Mouse (Mus musculus): ENCODE results near the gene Tbc1d24. TPM values are rescaled to one million over a fixed set of nuclear protein-coding genes. Genes with fewer than 3 reads are reported as not detected.
A peak's percentile ranks its signal among the peaks of the same experiment; 100 is the strongest.

The Tbc1d24 gene
- total and polyA plus RNA-seq, 2 experiments from 2014 or later: 23.5 to 113 TPM

DNA sequence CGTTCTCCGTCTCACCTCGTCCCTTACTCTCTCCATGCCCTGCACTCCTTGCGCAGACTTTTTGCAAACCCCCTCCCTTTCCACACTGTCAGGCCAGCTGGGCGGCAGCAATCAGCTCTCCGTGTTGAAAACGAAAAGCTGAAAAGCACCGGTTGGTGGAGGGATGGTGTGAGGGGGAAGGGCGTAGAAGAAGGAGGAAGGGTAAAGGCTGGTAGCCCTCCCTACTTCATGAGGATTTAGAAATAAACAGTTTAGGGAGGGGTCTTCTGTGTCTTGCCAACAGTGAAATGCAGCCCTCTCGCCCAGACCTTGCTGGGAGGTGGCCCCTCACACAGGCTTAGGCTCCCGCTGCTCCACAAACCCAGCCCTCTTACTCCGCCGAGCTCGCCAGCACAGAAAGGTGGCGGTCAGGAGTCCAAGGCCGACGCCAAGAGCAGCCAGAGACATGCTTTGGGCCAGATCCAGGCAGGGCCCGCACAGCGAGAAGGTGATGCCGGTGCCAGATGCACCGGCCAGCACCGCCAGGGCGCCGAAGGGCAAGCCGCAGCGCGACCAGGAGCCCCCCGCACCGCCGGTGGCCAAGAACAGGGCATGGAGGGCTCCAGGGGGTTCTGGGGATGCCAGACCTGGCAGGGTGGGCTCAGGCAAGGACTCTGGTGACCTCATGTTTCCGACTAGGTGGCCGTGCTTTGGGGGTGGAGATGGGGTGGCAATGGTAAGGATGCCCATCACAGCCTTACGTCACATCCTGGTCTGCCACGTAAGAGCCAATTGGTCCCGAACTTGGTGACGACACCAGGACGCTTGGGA, 6.5 kb upstream of the Tbc1d24 start:
- Histone ChIP-seq H3K4me2 (ENCODE audit: low read depth) (peak overlapping the region; percentile 100), H3K4me3 (ENCODE audit: low read depth, low read length) (peak overlapping the region; percentile 55), H3K9me3 (ENCODE audit: low read length) (no peaks in the 10 kb centered on the region), H3K27me3 (ENCODE audit: insufficient read depth, low read length) (no peaks in the 10 kb centered on the region), H3K9ac (peak overlapping the region; percentile 85), H3K27ac (ENCODE audit: low read depth, low read length) (peak overlapping the region; percentile 87), H3K4me1 (ENCODE audit: insufficient read depth) (peaks cover 37% of the 10 kb centered on the region), H3K36me3 (ENCODE audit: insufficient read depth) (peaks cover 17% of the 10 kb centered on the region)
- 1% methylated on average over 37 of the region's 37 CpGs for WGBS
- DNase-seq (peak; percentile 94), ATAC-seq (peak; percentile 87)
- no peak; the same call in 1 of the 2 replicates for TF ChIP-seq CTCF (IDR thresholded peaks at IDR 0.05; ENCODE audit: low read depth)

DNA sequence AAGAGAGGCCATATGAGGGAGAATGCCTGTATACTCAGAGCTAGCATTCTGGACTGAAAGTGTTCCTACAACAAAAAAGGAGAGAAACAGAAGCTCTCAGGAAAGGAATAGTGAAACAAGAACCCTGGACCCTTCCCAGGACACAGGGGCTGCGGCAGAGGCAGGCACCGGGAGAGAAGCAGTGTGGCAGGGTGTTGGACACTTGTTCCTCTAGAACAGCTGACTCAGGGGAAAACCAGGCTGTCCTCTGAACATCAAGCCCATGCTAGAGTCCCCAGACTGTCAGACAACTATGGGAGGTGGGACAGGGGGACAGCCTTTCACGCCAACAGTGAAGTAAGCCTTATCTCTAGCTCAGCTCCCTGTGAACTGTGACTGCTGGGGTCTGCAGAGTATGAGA, 5.2 kb upstream of the Tbc1d24 start:
- Histone ChIP-seq H3K27ac (ENCODE audit: low read depth, low read length) (0 out of 2 replicates have a peak overlapping the region, but pooled peaks have one; percentile 87), H3K9ac (no peak overlapping the region), H3K27me3 (ENCODE audit: insufficient read depth, low read length) (no peaks in the 10 kb centered on the region), H3K4me1 (ENCODE audit: insufficient read depth) (peaks cover 48% of the 10 kb centered on the region), H3K4me2 (ENCODE audit: low read depth) (0 out of 2 replicates have a peak overlapping the region, but pooled peaks have one; percentile 100), H3K9me3 (ENCODE audit: low read length) (no peaks in the 10 kb centered on the region), H3K36me3 (ENCODE audit: insufficient read depth) (peaks cover 5% of the 10 kb centered on the region; the same call in 1 of the 2 replicates), H3K4me3 (ENCODE audit: low read depth, low read length) (no peak overlapping the region)
- TF ChIP-seq CTCF (IDR thresholded peaks at IDR 0.05; ENCODE audit: low read depth): no peak
- no peak for ATAC-seq
- 86% methylated on average over 3 of the region's 3 CpGs for WGBS
- DNase-seq: no peak

DNA sequence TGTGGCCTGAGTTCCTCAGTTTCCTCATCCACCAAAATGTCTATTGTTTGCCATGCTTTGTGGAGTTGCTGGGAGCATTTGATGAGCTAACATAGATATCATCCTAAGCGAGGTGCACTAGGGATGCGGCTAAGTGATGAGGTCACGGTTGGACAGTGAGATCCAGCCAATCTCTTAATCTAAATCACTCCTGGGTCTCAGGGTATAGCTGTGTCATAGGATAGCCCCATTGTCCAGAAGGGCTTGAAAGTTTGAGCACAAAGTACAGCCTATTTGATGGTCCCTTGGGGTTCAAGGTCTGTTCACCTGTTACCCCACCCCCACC, 4.5 kb upstream of the Tbc1d24 start:
- no peak overlapping the region for H3K9ac ChIP-seq
- peaks cover 49% of the 10 kb centered on the region for H3K4me1 ChIP-seq (ENCODE audit: insufficient read depth)
- H3K27me3 ChIP-seq (ENCODE audit: insufficient read depth, low read length): no peaks in the 10 kb centered on the region
- DNase-seq (no peak), ATAC-seq (no peak)
- peak overlapping the region; percentile 97; the same call in 1 of the 2 replicates for H3K4me2 ChIP-seq (ENCODE audit: low read depth)
- 65% methylated on average over 3 of the region's 3 CpGs for WGBS
- no peak for TF ChIP-seq CTCF (IDR thresholded peaks at IDR 0.05; ENCODE audit: low read depth)
- H3K27ac ChIP-seq (ENCODE audit: low read depth, low read length): no peak overlapping the region
- H3K36me3 ChIP-seq (ENCODE audit: insufficient read depth): no peaks in the 10 kb centered on the region
- peak overlapping the region; percentile 52; the same call in 1 of the 2 replicates for H3K4me3 ChIP-seq (ENCODE audit: low read depth, low read length)
- H3K9me3 ChIP-seq (ENCODE audit: low read length): no peaks in the 10 kb centered on the region

DNA sequence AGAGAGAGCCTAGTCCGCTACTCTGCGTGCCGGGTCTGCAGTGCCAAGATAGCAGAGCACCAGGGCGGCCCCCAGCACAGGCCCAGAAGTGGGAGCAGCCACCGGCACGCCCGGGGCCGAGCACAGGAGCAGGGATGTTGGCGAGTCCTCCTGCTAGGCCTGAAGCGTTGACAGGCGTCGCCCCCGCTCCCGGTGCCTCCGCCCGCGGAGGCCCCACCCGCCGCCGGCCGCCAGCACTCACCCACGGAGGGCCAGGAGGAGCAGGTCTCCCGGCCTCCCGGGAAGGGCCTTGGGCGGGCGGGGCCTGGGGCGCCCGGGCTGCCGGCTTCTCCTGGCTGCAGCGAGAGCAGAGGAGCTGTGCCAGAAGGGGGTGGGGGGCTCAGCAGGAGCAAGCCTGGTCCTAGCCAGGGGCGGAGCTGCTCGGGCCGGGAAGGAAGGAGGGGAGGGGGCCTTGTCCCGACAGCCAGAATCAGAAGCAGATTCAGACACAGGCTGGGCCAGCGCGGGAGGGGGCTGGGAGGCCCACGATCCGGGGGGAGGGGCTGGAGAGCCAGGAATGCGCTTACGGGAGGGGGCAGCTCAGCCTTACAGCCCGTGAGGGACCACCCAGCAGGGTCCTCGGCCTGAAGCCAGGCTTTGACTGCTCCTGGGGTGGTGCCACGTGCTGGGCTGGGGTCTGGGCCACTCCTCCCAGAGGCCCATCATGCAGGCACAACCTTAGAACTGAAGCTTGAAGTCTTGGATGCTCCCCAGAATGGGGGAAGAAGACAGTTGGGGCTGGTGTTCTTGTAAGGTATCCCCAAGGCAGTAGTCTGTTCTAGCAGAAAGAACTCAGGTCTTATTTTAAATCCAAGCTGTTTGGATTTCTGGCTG, 3.9 kb upstream of the Tbc1d24 start, which contains the start of gene Ntn3:
Ntn3 (minus strand) TSS at position 489 of the 873 bp plus-strand sequence.
- DNase-seq (peak; percentile 75), ATAC-seq (peak; percentile 11)
- peak within 1 kb of the TSS; percentile 81 for H3K9ac ChIP-seq
- peak within 1 kb of the TSS; percentile 52 for H3K4me3 ChIP-seq (ENCODE audit: low read depth, low read length)
- H3K27ac ChIP-seq (ENCODE audit: low read depth, low read length): peak within 1 kb of the TSS; percentile 77
- H3K27me3 ChIP-seq (ENCODE audit: insufficient read depth, low read length): no peaks in the 10 kb centered on the region
- TF ChIP-seq CTCF (IDR thresholded peaks at IDR 0.05; ENCODE audit: low read depth): no peak
- WGBS: under 1% methylated on average over 33 of the region's 43 CpGs
- no peaks in the 10 kb centered on the region for H3K36me3 ChIP-seq (ENCODE audit: insufficient read depth)
- H3K4me1 ChIP-seq (ENCODE audit: insufficient read depth): peaks cover 55% of the 10 kb centered on the region
- H3K9me3 ChIP-seq (ENCODE audit: low read length): no peaks in the 10 kb centered on the region
- peak within 1 kb of the TSS; percentile 97 for H3K4me2 ChIP-seq (ENCODE audit: low read depth)

DNA sequence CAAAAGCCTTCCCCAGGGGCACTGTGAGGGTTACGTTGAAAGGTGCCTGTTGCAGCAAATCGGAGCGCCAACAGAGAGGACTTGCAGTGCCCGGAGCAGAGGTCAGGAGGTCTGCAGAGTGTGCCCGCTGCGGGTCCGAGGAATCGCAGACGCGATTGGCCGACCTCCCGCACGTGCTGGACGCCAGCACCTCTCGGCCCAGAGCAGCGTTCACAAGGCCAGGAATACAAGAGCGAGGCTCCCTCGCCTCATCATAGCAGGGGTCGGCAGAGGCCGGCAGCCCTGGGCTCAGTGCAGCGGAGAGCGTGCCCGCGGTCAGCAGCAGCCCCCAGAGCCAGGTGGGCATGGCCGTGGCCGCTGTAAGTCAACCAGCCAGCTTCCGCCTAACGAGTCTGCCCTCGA, 3.3 kb upstream of the Tbc1d24 start:
- Histone ChIP-seq H3K4me3 (ENCODE audit: low read depth, low read length) (peak overlapping the region; percentile 52), H3K27ac (ENCODE audit: low read depth, low read length) (peak overlapping the region; percentile 77), H3K27me3 (ENCODE audit: insufficient read depth, low read length) (no peaks in the 10 kb centered on the region), H3K4me1 (ENCODE audit: insufficient read depth) (peaks cover 58% of the 10 kb centered on the region), H3K4me2 (ENCODE audit: low read depth) (peak overlapping the region; percentile 97), H3K9ac (peak overlapping the region; percentile 81), H3K36me3 (ENCODE audit: insufficient read depth) (no peaks in the 10 kb centered on the region), H3K9me3 (ENCODE audit: low read length) (no peaks in the 10 kb centered on the region)
- ATAC-seq (no peak), DNase-seq (no peak)
- TF ChIP-seq CTCF (IDR thresholded peaks at IDR 0.05; ENCODE audit: low read depth): no peak
- WGBS: 3% methylated on average over 29 of the region's 29 CpGs

DNA sequence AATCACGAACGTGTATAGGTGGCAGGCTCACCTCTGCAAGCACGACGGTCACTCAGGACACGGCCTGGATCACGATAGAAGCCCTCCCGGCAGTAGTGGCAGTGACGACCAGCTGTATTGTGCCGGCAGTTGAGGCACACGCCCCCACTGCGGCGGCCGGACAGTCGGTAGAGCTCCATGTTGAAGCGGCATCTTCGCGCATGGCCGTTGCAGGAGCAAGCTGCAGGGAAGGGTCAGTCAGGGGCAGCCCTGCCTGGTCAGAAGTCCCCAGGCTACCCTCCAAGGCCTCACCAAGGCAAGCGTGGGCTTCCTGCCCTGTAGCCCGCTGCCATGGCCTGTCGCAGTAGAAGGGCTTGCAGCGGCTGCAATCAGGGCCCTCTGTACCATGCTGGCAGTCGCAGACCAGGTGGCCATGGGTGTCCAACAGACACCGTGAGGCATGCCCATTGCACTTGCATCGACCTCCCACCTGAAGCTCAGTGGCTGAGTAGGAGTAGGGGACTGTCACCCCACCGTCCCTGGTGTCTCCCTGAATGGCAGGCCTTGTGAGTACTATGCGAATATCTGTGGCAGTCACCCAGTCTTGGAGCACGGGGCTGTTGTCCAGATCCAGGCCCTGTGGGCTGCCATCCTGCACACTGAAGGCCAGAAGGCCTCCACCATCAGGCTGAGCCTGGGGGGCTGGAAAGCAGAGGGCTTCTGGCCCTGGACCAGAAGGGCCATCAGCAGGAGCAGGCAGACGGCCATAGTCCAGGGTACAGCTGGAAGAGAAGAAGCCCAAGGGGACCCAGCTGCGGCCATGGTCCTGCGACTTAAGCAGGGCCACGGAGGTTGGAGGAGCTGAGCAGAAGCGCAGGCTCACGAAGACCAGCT, 2.6 kb upstream of the Tbc1d24 start:
- 66% methylated on average over 34 of the region's 34 CpGs for WGBS
- Histone ChIP-seq H3K4me1 (ENCODE audit: insufficient read depth) (peaks cover 58% of the 10 kb centered on the region), H3K27me3 (ENCODE audit: insufficient read depth, low read length) (no peaks in the 10 kb centered on the region), H3K4me3 (ENCODE audit: low read depth, low read length) (peak overlapping the region; percentile 52), H3K36me3 (ENCODE audit: insufficient read depth) (no peaks in the 10 kb centered on the region), H3K27ac (ENCODE audit: low read depth, low read length) (no peak overlapping the region), H3K9ac (peak overlapping the region; percentile 81), H3K4me2 (ENCODE audit: low read depth) (peak overlapping the region; percentile 97), H3K9me3 (ENCODE audit: low read length) (no peaks in the 10 kb centered on the region)
- DNase-seq: peak; percentile 11
- ATAC-seq: no peak
- no peak for TF ChIP-seq CTCF (IDR thresholded peaks at IDR 0.05; ENCODE audit: low read depth)
